Mouse (Mus musculus) bone marrow macrophage, adult 2 months (primary cell): ENCODE data around the gene Zfp341. TPM values are rescaled to one million over a fixed set of nuclear protein-coding genes. Genes with fewer than 3 reads are reported as not detected.
A peak's percentile ranks its signal among the peaks of the same experiment; 100 is the strongest.

Source experiments
- H3K27ac ChIP-seq: 2 replicates; pipeline ENCODE4 v1.5.1; 2012; ENCODE audit warnings: low read depth, low read length; ENCODE audit not compliant: insufficient read depth
- H3K4me1 ChIP-seq: 2 replicates; pipeline ENCODE4 v1.6.1; 2012; ENCODE audit warnings: low read length; ENCODE audit not compliant: control insufficient read depth, insufficient read depth
- H3K4me3 ChIP-seq: 2 replicates; pipeline ENCODE4 v1.5.1; 2012; ENCODE audit warnings: mild to moderate bottlenecking, low read length, moderate library complexity; ENCODE audit not compliant: insufficient read depth
- CTCF ChIP-seq: IDR thresholded peaks from 2 replicates; pipeline ENCODE4 v1.5.1; 2012; ENCODE audit warnings: low read depth, mild to moderate bottlenecking, low read length, moderate library complexity
- POLR2A ChIP-seq: IDR thresholded peaks from 2 replicates; pipeline ENCODE4 v1.6.1; 2012; ENCODE audit warnings: mild to moderate bottlenecking, low read depth, low read length, borderline replicate concordance
- polyA plus RNA-seq: library from polyadenylated mRNA; stranded (reverse); fragments of >200 nt; gene quantifications from 2 replicates; pipeline ENCODE4 v1.2.4, GENCODE M21; 2012; ENCODE audit not compliant: missing spikeins, insufficient read depth, insufficient read length

The Zfp341 gene
- polyA plus RNA-seq, 1 experiment, result 2.4 TPM

DNA sequence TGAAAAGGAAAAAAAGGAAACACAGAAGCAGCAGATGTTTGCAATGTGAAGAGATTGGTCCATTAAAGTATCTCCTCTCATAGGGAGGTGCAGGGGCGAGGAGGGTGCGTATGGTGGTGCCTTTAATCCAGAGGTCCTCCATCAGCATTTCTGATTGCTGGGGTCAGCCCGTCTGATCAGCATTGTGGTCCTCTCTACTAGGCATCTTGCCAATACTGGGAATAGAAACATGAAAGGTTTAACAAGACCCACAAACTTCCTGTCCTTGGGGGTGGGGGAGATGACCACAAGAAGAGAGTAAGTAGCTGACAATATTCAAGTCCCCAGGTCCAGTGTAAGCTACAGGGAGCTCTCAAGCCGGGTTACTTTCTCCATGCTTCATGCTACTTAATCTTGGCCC lies 42.4 kb upstream of the Zfp341 start:
- Histone ChIP-seq H3K4me3 (peak overlapping the region; percentile 66), H3K27ac (peak overlapping the region; percentile 75), H3K4me1 (peaks cover 32% of the 10 kb centered on the region)
- TF ChIP-seq POLR2A, result no peak
- TF ChIP-seq CTCF, result no peak

DNA sequence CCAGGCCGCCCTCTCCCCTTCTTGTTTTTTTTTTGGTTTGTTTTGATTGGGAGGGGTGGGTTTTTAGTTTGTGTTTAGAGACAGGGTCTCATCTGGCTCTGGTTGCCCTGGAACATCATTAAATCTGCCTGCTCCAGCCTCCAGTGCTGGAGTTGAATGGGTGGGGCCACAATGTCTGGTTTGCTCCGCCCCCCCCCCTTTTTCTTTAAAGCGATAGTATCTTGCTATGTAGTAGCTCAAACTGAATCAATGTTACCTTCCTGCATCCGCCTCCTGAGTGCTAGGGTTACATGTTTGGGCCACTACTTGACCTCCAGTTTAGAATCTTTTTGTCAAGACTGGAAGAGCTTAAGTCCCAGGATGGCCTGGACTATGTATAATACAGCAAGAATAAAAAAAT lies 41.8 kb upstream of the Zfp341 start:
- H3K4me3 ChIP-seq, result 0 out of 2 replicates have a peak overlapping the region, but pooled peaks have one; percentile 7
- peaks cover 29% of the 10 kb centered on the region for H3K4me1 ChIP-seq
- H3K27ac ChIP-seq, result peak overlapping the region; percentile 75
- TF ChIP-seq CTCF (no peak), POLR2A (no peak)

DNA sequence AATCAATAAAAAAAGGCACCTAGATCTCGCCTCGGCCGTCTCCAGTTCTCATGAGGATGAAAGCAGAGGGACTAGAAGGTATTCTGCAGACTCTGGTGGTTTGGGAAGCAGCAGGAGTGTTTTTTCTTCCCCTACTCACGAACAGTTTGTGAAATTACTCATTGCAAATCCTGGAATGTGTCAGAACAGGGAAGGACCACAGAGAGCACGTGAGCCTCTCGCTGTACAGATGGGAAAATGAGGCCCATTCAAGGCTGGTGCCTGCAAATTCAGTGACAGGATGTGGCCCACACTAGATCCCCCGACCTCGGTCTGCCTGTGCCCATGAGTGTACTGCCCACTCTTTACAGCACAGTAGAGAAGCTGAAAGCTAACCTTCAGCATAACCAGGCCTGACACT lies 41.1 kb upstream of the Zfp341 start:
- Histone ChIP-seq H3K4me3 (no peak overlapping the region), H3K27ac (no peak overlapping the region), H3K4me1 (peaks cover 29% of the 10 kb centered on the region)
- TF ChIP-seq CTCF (no peak), POLR2A (no peak)

DNA sequence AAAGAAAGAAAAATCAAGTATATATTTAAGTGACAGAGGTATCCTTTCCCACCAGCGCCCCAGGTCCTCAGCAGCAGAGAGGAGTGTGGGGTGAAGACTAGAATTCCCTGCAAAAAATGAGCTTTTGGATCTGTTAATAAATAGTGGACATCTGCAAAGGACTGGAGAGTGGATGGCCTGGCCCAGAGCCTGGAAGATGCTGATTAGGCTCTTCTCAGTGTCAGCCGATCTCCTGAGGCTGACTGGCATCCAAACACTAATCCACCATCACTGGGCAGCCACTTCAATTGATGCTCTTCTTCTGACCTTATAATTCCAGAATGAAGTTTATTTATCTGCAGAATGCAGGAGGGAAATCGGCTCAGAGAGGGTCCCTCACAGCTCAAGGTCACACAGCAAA lies 40.1 kb upstream of the Zfp341 start:
- TF ChIP-seq CTCF, result no peak
- no peak for TF ChIP-seq POLR2A
- Histone ChIP-seq H3K27ac (no peak overlapping the region), H3K4me3 (no peak overlapping the region), H3K4me1 (peaks cover 23% of the 10 kb centered on the region)

DNA sequence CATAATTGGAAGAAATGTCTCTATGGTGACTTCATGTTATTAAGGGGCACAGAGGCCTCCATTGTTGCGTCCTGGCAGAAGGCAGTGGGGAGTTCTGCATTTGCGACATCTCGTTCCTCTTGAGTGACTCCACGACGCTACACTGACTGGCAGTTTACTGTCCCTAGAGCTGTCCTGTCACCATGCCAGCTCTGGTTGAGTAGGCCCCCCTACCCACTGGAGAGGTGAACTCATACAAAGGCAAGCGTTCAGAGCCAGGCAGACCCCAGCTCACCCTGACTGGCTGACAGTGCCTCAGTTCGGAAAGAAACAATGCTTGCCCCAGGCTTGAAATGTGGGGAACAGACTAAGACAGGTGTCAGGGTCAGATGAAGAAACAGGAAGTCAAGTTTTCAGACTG lies 38.8 kb upstream of the Zfp341 start:
- Histone ChIP-seq H3K4me3 (no peak overlapping the region), H3K4me1 (peaks cover 23% of the 10 kb centered on the region), H3K27ac (peak overlapping the region; percentile 45)
- TF ChIP-seq CTCF (no peak), POLR2A (no peak)

DNA sequence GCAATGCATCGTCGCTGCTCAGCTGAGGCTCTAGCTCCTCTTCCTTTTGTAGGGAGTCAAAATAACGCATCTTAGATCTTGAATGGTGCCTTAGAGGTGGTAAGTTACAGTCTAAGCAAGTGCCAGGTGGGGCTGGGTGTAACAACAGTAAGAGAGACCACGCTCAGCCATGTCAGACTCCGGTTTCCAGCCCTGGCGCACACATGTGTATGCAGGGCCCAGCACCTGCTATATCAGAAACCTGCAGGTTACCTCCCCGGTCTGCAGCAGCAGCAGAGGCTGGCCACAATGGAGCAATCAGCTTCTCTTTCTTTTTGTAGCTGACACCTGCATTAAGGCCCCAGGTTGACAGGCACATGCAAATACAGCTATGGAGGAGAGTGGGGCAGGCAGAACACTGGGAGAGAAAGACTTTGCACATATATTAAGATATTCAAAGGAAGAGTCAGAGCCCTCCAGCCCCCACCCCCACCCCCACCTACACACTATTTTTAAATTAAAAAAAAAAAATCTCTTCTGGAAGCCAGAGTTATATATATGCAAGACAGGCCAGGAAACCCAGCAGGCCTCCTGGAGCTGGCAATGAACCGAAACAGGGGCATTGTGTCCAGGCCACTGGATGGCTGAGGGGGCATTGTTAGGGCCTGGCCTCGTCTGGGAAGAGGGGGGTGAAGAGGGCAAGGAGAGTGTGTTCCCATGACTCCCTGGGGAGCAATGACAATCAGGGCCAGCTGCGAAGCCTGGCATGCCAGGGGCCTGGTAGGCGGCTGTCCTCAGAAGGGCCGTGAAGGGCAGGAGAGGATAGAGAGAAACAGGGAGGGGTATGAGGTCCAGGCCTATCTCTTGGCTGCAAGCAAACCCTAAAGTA lies 36.0 kb upstream of the Zfp341 start:
- Histone ChIP-seq H3K27ac (no peak overlapping the region), H3K4me3 (no peak overlapping the region), H3K4me1 (peaks cover 10% of the 10 kb centered on the region)

DNA sequence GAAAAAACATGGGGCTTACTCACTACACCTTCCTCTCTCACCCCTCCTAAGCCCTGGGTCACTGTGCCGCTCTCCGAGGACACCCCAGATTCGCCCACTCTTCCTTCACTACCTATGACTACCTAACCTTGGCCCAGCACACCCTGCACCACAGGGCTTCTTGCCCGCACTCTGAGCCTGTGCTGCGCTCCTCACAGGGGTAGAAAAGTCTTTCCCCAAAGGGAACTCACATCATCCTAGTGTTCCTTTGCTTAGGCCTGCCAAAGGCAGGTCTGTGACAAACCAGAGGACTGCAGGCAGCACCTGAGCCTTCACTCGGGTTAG lies 35.4 kb upstream of the Zfp341 start:
- peaks cover 9% of the 10 kb centered on the region for H3K4me1 ChIP-seq
- H3K4me3 ChIP-seq, result no peak overlapping the region
- no peak overlapping the region for H3K27ac ChIP-seq
- TF ChIP-seq CTCF (no peak), POLR2A (no peak)

More for the DNA sequence above, 36.0 kb upstream of the Zfp341 start:
- TF ChIP-seq POLR2A, result no peak

DNA sequence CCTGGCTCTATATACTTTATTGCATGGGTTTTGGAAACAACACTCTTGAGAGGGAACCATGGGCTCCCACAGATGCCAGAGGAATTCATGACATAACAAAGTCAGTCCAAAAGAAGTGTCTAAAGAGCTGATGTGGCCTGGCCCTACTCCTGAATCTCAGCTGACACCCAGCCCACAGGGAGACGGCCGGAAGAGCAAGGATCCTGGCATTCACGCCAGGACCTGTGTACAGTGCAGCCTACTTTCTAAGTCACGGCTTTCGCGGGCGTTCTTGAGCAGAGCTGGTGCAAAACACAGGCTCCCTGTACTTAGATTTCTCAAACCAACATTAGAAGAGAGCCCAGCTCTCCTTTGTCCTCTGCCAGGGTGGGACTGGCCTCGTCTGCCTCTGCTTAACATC lies 32.5 kb upstream of the Zfp341 start:
- no peak for TF ChIP-seq CTCF
- no peak for TF ChIP-seq POLR2A
- Histone ChIP-seq H3K4me1 (0 out of 2 replicates have a peak, but pooled peaks cover 2% of the 10 kb centered on the region), H3K27ac (no peak overlapping the region), H3K4me3 (no peak overlapping the region)

DNA sequence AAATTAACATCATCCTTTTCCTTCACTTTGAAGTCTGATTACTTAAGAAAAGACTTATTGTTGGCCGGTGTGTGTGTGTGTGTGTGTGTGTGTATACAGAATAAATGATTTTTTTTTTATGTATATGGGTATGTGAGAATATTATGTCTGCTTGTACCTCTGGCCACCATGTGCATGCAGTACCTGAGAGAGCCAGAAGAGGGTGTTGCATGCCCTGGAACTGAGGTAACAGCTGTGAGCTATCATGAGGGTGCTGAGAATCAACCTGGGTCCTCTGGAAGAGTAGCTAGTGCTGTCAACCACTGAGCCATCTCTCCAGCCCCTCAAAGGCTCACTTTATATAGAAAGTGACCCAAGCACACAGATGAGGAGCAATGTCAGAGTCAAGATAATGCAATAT lies 31.7 kb upstream of the Zfp341 start:
- H3K4me1 ChIP-seq, result 0 out of 2 replicates have a peak, but pooled peaks cover 2% of the 10 kb centered on the region
- H3K27ac ChIP-seq, result no peak overlapping the region
- TF ChIP-seq CTCF (no peak), POLR2A (no peak)
- H3K4me3 ChIP-seq, result no peak overlapping the region
